Mouse (Mus musculus) fat pad, adult 2 months (tissue): Measurements from ENCODE around the gene Ccdc181.

Experiments
- DNase-seq: peaks from one replicate; pipeline ENCODE4 v3.0.0-alpha.2; 2011; ENCODE audit warnings: low read depth, low spot score; ENCODE audit errors: extremely low read depth

Ccdc181 gene

DNA sequence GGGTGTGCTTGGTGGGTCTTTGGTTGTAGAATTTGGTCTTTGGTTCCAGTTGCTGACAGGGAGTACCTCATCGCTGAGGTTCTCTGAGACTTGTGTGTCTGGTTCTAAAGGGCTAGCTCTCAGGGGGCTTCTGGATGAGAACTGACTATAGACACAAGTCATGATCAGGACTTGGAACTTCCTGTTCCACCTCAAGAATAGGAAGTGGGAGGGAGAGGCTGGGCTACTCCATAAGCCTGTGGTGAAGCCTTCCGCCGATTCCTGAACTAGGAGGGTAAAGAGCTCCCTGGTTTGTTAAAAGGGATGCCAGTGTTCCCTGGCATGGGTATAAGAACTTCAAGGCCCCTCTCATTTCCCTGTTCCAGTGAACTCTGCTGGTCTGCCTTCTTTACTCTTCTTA is 8.6 kb downstream of the Ccdc181 start:
- DNase-seq, result no peak

DNA sequence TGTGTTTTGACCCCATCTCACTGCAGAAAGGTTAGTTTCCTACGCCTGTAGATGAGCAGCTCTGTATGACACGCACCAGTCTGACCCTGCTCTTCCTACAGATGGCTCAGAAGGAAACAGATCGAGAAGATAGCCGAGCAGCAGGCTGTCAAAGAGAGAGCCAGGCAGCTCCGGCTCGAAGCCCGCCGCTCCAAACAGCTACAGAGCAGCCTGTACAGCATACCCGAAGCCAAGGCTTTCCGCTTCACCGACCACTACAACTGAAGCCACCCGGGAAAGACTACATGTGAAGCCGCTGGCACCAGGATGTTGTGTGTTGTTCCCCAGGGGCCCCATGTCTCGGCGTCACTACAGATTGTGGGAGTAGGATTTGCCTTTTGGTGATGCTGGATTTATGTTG is 12.0 kb downstream of the Ccdc181 start:
- DNase-seq, result no peak

DNA sequence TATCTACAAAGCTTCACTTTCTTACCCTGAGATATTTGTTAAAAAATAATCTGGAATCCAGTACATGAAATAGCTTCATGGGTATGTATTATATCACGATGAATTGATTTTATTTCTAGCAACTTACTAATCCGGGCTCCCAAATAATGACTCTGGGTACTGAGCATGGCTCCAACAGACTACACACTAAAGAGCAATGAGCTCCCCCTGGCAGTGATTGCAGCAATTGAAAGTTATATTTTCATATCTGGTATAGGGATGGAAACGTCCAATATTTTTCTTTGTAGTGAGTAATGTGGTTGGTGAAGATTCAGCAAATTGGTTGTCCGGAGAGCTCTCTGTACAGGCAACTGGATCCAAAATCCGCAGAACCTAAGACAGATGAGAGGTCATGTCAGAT is 16.7 kb downstream of the Ccdc181 start:
- no peak for DNase-seq

DNA sequence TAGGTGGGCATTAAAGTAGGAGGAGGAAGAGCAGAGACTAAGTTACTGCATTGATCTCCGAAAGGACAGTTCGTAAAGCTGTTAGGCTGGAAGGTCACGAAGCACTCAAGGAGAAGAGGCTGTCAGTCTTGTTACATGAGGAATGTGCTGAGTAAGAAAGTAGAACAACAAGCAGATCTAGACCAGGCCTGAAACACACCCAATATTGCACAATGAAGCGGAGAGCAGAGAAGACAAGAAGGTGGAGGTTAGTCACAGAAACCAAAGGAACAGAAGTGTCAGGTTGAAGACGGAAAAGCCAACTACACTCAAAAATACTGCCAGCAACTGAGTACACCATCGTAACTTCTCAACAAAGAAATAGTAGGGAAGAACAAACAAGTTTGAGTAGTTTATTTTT is 18.7 kb downstream of the Ccdc181 start:
- DNase-seq, result no peak

DNA sequence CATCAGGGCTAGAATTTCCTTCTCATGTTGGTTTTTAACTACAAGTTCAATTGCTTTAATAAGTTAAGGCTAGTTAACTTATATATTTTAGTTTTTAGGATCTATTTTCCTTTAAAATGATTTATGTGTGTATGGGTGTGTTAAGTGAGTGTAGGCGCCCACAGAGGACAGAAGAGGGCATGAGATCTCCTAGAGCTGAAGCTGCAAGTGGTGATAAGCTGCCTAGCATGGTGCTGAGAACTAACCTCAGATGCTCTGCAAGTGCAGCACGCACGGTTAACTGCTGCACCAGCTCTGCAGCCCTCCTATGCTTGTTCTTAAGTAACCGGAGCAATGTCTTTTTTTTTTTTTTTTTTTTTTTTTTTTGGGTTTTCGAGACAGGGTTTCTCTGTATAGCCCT is 21.1 kb downstream of the Ccdc181 start:
- no peak for DNase-seq

DNA sequence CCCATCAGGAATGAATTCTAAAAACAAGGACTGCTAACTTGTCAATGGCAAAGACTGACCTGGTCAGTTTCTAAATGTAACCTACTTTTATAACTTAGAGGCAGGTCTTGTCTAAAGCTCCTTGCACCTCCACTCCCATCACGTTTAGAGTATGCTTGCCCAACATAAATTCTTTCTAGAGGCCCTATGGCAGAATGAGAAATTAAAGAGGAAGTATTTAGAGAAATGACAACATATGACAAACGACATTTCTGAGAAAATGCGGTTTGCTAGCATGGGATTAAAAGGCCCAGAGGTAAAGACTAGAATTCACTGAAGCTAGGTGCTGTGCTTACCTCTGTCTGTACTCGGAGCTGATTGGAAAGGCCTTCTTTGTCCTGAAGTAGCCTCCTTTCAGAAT is 26.6 kb downstream of the Ccdc181 start:
- DNase-seq, result no peak

DNA sequence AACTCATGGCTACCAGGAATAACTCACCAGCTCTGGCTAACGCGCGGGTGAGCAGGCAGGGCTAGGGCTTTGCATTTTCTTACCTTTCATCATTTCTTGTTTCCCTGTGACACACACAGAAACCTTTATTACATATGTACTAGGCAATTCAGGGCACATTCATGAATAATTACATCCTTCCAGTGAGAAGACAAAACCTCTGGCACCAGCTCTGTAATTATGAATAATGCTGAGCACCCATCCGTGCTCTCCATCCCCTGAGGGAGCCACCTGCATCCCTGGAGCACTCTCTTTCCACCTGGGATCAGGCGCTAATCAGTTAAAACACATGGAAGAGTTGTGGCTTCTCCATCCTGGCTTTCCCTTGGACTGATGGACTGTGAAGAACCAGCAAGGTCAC is 28.4 kb downstream of the Ccdc181 start, which contains the start of gene Nme7:
Gene Nme7 (plus strand): TSS at position 301 of the 400 bp plus-strand sequence.
- no peak for DNase-seq

DNA sequence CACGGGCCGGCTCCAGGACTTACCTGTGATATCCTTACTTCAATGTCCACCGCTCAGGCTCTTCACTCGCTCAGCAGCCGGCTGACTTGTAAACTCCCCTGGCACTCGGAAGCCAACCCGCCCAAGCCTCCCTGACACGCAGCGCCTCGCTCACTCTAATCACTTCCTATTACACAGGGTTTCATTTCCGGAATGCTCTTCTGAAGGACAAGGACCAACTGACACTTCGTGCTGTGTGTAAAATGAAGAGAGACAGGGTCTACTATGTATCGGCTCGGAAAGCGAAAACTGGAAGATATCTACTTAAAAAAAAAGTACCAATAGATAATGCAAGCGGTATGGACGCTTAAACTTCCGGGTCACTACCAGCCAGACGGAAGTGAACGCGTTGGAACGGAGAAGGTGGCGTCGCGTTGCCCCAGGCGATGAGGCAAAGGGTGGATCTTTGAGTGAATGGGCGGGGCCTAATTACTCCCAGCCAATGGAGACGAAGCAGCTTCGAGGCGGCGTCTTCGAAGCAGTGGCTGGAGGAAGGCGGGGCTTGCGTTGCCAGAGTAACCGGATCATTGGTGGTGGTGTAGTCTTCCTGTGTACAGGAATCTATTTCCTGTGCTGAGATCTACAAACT is 31.9 kb downstream of the Ccdc181 start, which contains the start of gene Blzf1:
Gene Blzf1 (minus strand): TSS at position 366 of the 628 bp plus-strand sequence.
- DNase-seq, result peak; percentile 81

DNA sequence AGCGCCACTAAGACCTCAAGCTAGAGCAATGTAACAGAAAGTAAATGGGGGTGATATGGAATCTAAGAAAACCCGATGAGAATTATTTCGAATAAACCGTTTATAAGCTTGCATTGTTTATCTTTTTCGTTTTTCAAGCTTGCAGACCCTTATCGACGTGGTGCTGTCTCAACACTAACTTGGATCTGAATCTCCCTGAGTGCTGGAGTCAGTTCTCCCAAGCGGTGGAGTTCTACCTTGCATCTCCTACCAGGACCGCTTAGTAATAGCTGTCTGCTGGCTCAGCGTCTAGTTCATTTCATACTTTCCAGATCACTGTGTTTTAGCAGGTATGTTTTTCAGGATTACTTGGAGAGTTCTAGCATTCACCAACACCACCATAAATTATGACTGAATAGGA is 32.5 kb downstream of the Ccdc181 start:
- no peak for DNase-seq

DNA sequence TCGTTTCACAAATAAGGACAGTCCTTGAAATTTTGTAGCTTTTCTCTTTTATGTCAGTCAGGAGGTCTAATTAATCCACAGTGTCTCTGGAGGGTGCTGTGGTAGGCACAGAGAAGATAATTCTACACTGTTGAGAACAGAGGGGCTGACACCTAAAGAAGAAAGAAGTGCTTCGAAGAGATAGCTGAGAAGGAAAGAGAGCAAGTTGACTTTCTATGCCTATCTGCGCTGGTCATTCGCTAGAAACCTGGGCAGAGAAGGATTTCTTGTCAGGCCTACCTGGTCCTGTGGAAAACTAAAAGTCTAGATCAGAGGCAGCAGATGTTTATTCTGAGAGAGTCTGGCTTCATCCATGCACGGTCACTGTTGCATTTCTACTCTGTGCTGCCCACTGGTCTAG is 38.7 kb downstream of the Ccdc181 start:
- no peak for DNase-seq

DNA sequence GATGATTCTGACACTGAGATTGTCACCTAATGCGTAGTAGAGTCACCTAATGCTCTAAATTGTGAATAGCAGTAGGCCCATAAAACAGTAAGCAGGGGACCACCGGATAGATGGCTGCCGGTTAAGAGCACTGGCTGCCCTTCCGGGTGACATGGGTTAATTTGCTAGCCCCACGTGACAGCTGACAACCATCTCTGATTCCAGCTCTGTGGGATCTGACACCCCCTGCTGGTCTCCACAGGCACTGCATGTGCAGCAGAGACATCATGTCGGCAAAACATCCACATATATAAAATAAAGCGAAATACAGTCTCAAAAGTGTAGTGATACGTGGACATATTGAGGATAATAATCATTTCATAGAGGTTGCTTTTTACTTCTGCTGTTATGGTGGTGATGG is 39.9 kb downstream of the Ccdc181 start:
- DNase-seq, result no peak

DNA sequence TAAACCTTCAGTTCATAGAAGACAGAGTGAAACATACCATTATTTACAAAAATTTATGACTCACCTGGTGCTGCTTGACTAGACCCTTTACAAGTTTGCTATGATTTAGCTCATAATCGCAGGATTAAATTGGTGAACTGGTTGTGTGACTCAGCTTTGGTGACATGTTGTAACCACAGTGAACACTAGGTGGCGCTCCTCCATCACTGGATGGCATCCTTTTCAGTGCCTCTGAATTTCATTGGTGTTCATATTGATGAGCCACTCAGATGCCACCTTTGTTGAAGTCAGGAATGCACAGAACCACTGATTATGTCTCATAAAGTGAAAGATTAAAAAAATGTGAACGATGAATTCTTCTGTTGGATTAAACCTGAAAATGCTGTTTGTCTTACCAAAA is 41.3 kb downstream of the Ccdc181 start:
- DNase-seq, result no peak

DNA sequence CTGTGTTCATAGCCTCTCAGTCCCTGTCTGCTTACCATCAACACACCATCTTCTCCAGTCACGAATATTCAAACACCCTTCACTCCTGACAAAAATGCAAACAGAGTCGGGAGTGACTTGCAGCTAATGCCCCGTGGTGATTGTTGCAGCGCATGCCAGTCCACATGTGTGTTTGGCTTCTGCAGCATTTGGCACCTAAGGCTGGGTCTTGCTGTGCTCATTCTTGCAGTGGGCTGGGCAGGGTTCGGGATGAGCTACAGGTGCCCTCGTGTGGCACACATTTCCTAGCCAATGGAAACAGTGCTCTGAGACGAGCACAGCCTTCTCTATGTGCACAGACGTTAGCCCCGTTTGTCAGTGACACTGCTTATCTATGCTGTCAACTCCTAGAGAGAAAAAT is 41.9 kb downstream of the Ccdc181 start:
- no peak for DNase-seq

DNA sequence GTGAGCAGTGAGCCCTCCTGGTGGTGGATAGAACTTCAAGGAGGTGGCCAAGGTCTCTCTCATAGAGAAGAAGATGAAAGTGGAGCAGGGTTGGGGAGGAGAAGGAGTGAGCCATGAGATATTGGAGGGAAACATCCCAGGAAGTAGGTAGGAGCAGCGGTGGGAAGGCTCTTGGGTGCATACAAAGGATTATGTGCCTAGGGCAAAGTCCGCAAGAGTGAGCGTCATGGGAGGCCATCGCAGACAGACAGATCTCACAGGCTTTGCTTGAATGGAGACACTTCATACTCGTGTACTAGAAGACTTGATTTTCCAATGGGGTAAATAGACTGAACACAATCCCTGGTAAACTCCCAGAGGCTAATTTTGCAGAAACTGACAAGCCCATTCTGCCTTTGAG is 43.1 kb downstream of the Ccdc181 start:
- DNase-seq, result no peak

DNA sequence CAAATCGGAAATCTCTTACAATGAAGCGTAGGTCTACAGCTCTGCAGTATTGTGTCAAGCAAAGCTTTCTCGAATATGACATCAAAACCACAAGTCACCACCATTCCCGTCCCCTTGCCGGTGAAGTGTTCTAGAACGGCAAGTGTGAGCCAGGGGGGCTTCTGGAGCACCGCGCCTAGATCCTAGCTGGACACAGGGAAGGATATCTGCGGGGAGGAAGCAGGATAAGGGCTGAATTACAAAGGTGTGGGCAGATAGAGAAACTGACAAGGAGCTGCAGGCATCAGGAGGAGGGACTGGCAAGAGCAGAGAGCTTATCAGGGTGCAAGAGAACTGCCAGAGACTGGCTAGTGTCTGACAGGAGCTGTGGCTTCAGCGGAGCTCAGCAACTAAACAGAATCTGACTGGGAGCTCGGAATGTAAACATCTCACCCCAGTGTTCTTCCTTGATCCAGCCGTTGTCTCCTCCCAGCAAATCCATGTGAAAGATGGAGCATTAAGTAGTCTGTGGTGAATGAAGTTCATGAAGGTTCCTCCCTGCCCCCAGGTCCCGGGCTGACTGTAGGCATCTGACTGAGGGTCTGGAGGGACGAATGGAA is 44.3 kb downstream of the Ccdc181 start:
- no peak for DNase-seq

DNA sequence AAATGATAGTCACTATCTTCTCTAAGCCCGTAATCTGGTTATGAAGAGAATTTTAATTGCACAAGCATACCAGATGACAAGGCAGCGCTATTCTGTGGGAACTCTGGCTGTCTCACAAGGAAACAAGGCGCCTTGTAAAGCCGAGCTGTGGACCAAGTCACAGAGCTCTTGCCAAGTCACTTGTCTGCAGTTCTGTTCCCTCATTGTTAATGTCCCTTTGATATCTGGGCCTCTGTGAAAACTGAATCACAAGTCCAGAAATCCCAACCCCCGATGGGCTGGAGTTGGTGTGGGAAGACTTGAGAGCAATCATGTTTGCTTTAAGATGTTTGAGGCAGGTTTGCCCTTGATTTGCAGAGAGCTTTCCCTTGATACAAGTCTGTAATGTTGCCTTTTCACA is 45.3 kb downstream of the Ccdc181 start:
- no peak for DNase-seq

DNA sequence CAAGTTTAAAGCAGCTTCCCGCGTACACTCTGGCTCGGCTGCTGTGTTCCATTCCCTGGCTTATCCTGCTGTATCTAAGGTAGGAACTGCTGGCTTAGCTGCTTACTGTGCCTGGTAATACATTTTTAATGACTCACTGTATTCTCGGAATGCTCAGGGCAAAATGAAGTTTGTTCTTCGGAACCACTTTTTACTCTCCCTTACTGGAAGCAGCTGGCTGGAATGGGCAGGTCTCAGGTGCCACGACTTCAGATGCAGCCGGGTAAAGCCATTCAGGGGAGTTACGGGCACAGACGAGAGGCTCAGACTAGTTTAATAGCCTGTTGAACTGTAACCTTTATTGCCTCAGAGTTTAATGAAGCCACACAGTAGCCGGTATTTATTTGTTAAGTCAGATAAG is 46.0 kb downstream of the Ccdc181 start:
- DNase-seq, result no peak

DNA sequence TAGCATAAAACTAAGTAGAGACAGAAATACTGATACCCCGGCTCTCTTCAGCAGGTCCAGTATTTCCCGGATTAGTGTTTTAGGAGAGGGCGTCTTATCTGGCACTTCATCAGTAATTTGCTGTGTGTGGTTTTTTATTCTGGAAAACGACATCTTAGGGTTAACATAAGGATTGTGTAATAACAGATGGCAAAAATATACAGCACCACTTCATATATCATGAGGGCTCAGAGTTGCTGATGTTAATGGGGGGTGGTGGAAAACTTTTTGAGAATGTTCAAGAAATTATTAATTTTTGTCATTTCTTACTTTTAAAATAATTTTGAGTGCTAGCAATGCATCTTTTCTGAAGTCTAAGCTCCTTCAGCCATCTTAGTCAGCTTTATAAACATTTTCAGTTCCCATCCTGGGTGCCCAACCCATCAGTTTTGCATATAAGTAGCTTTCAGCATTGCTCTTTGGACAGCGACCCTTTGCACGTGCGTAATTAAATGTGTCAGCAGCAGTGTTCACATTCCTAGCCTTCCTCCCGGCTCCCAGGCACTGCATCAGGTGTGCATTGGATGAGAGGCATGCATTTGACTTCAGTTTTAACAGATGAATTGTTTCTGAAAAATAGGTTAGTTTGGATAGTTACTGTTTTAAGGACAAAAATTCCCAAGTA is 47.7 kb downstream of the Ccdc181 start:
- DNase-seq, result no peak

DNA sequence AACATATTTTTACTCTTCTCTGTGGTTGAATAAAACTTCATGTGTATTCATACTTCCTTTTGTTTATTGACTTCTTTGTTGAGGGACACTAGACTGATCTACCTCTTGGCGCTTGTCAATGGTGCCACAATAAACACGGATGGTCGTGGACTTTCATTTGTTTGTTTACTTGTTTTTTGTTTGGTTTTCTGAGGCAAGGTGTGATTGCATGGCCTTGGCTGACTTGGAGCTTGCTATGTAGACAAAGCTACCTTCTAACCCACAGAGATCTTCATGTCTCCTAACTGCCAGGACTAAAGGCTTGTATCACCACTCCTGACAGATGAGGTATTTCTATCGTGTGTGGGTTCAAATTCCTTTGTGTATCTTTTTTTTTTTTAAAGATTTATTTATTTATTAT is 48.8 kb downstream of the Ccdc181 start:
- DNase-seq, result no peak

DNA sequence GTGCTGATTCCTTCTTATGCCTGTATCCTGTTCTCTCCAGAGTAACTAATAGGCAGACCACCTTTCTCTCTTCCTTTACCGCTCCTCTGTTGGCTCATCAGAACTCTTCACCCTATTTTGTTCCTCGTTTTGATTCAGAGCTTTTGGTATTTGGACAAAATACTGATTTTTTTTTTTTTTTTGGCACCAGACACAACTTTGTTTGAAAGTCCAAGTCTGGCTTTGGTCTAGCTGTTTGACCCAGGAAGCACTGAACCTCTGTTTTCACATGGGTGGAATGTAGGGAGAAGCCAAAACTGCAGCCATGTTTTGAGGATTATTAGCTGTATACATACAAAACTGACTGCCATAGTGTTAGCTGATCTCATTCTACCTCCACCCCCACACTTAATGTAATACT is 49.5 kb downstream of the Ccdc181 start:
- no peak for DNase-seq

DNA sequence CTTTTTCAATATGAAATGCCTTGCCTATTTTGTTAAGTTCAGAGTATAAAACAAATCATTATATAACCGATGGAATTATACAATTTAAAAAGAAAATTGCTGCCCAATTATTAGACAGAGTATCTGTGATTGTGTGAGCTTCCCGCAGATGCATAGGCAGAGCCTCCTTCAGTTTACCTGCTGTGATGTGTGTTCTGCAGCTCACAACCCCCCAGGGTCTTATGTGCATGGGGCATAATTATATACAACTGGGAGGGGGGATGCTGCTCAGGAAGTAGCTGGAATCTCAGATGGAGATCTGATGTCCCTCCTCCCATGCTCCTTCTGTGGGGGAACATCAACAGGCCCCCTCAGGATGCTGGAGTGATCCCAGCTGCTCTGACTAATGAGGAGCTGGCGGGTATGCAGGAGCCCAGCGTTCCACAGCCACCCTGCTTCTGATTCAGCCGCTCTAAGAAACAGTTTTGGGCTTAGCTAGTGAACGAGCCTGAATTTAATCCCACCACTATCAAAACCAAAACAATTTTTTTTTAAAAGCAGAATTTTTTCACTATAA is 51.3 kb downstream of the Ccdc181 start:
- no peak for DNase-seq

DNA sequence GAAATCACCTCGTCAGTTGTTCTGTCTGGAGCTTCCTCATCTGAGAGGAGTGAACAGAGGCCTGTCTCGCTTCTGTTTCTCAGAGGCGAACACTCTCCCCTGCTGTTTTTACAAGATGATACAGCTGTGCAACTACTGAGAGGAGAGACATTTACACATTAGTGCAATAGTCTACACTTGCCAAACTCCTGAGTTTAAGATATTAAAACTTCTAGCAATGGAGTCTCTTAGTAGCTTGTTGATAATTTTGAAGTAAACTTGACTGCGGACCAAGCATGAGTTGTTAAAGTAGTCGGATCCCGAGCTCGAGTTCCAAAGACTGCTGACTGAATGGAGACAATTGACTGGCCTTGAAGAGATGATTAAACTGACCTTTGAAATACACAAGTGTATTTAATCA is 52.4 kb downstream of the Ccdc181 start:
- no peak for DNase-seq
